Mouse (Mus musculus) embryonic facial prominence, embryonic 13.5 days (tissue): Measurements from ENCODE around the gene Pigg. TPM values are rescaled to one million over a fixed set of nuclear protein-coding genes. Genes with fewer than 3 reads are reported as not detected.
A peak's percentile ranks its signal among the peaks of the same experiment; 100 is the strongest.
"Not testable (repeated sequence)": the region's sequence is repeated elsewhere in the genome, so short reads cannot be mapped to it uniquely, and the experiment has no call there.

Experiments used
- ATAC-seq: fragments of 200-750 bp; cut with Nextera tagmentation; 2 replicates; pipeline ENCODE4 v1.8.0; 2017; ENCODE audit warnings: low read depth; ENCODE audit not compliant: insufficient number of reproducible peaks, insufficient read depth, low FRiP score, low TSS enrichment
- H3K27ac ChIP-seq: fragments of 300-500 bp; sonication (generic); 2 replicates; pipeline ENCODE4 v1.5.1; 2015; ENCODE audit warnings: moderate library complexity, mild to moderate bottlenecking, inconsistent platforms
- H3K27me3 ChIP-seq: fragments of 300-500 bp; sonication (generic); 2 replicates; pipeline ENCODE4 v1.6.1; 2015; ENCODE audit warnings: mild to moderate bottlenecking, inconsistent platforms
- H3K36me3 ChIP-seq: fragments of 300-500 bp; sonication (generic); 2 replicates; pipeline ENCODE4 v1.6.1; 2015; ENCODE audit warnings: mild to moderate bottlenecking, inconsistent platforms
- H3K4me1 ChIP-seq: fragments of 300-500 bp; sonication (generic); 2 replicates; pipeline ENCODE4 v1.6.1; 2015; ENCODE audit warnings: inconsistent platforms
- H3K4me2 ChIP-seq: fragments of 300-500 bp; sonication (generic); 2 replicates; pipeline ENCODE4 v1.6.1; 2015; ENCODE audit warnings: moderate library complexity, mild to moderate bottlenecking, inconsistent platforms
- H3K4me3 ChIP-seq: fragments of 300-500 bp; sonication (generic); 2 replicates; pipeline ENCODE4 v1.5.1; 2015; ENCODE audit warnings: mild to moderate bottlenecking, inconsistent platforms
- H3K9ac ChIP-seq: fragments of 300-500 bp; sonication (generic); 2 replicates; pipeline ENCODE4 v1.6.1; 2015; ENCODE audit warnings: mild to moderate bottlenecking, inconsistent platforms
- H3K9me3 ChIP-seq: fragments of 300-500 bp; sonication (generic); 2 replicates; pipeline ENCODE4 v1.6.1; 2016; ENCODE audit warnings: inconsistent platforms
- WGBS: fragments of 180-500 bp; shearing (Covaris S2); methylation state at CpG from one replicate; pipeline ENCODE4 v1.1.7; 2015; ENCODE audit warnings: mixed read lengths; 5-methylcytosine and 5-hydroxymethylcytosine counted together
- polyA plus RNA-seq: library from polyadenylated mRNA; unstranded; fragments of >200 nt; fragmentation: Nextera tagmentation; extraction: Ambion mirVana; gene quantifications from 2 replicates; pipeline ENCODE4 v1.2.1, GENCODE M21; 2015

Gene Pigg
- polyA plus RNA-seq = 5.0 and 5.4 TPM in 2 replicates

- ATAC-seq = peak; percentile 91
- H3K27ac ChIP-seq = peak within 1 kb of the TSS; percentile 76; the same call in 1 of the 2 replicates
- H3K36me3 ChIP-seq = no peaks in the 10 kb centered on the region
- no peaks in the 10 kb centered on the region for H3K27me3 ChIP-seq
- peak within 1 kb of the TSS; percentile 87 for H3K9ac ChIP-seq
- peak within 1 kb of the TSS; percentile 84 for H3K4me2 ChIP-seq
- peak within 1 kb of the TSS; percentile 77 for H3K4me3 ChIP-seq
- H3K4me1 ChIP-seq = peaks cover 6% of the 10 kb centered on the region
- no peaks in the 10 kb centered on the region for H3K9me3 ChIP-seq
- under 1% methylated on average over 57 of the region's 57 CpGs for WGBS
Observed at GRCm38 (mm10) chr5:108312224-108313064, at the start of gene Pigg. Gene Pigg (plus strand): TSS chr5:108312609.

- Histone ChIP-seq H3K9ac (0 out of 2 replicates have a peak overlapping the region, but pooled peaks have one; percentile 44), H3K4me2 (no peak overlapping the region)
- ATAC-seq = peak; percentile 76
Observed at GRCm38 (mm10) chr5:108262722-108263121, 49.7 kb upstream of the Pigg start.

DNA sequence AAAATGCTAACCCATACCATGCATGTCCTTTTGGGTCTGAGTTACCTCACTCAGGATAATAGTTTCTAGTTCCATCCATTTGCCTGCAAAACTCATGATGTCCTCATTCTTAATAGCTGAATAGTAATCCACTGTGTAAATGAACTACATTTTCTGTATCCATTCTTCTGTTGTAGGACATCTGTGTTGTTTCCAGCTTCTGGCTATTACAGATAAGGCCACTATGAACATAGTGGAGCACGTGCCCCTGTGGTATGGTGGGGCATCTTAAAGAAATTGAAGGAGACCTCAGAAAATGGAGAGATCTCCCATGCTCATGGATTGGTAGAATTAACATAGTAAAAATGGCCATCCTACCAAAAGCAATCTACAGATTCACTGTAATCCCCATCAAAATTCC is 48.6 kb upstream of the Pigg start:
- WGBS = 83% methylated on average over 1 of the region's 1 CpGs
- H3K9me3 ChIP-seq, H3K36me3 ChIP-seq, H3K27ac ChIP-seq, ATAC-seq, H3K4me2 ChIP-seq, H3K27me3 ChIP-seq, H3K4me3 ChIP-seq, H3K9ac ChIP-seq: not testable (repeated sequence)
- H3K4me1 ChIP-seq = peaks cover 12% of the 10 kb centered on the region

More at GRCm38 (mm10) chr5:108262722-108263121, 49.7 kb upstream of the Pigg start:
- H3K9me3 ChIP-seq = no peaks in the 10 kb centered on the region
- no peak overlapping the region for H3K4me3 ChIP-seq
- no peaks in the 10 kb centered on the region for H3K36me3 ChIP-seq
- 27% methylated on average over 4 of the region's 4 CpGs for WGBS
- peaks cover 8% of the 10 kb centered on the region for H3K4me1 ChIP-seq
- H3K27ac ChIP-seq = peak overlapping the region; percentile 33; the same call in 1 of the 2 replicates
- no peaks in the 10 kb centered on the region for H3K27me3 ChIP-seq

GRCm38 (mm10) chr5:108266990-108267389 is 45.4 kb upstream of the Pigg start:
- H3K27ac ChIP-seq = no peak overlapping the region
- H3K4me3 ChIP-seq = no peak overlapping the region
- no peak overlapping the region for H3K9ac ChIP-seq
- no peak for ATAC-seq
- H3K36me3 ChIP-seq = no peaks in the 10 kb centered on the region
- H3K9me3 ChIP-seq = no peaks in the 10 kb centered on the region
- H3K4me2 ChIP-seq = no peak overlapping the region
- no peaks in the 10 kb centered on the region for H3K27me3 ChIP-seq
- peaks cover 27% of the 10 kb centered on the region for H3K4me1 ChIP-seq

DNA sequence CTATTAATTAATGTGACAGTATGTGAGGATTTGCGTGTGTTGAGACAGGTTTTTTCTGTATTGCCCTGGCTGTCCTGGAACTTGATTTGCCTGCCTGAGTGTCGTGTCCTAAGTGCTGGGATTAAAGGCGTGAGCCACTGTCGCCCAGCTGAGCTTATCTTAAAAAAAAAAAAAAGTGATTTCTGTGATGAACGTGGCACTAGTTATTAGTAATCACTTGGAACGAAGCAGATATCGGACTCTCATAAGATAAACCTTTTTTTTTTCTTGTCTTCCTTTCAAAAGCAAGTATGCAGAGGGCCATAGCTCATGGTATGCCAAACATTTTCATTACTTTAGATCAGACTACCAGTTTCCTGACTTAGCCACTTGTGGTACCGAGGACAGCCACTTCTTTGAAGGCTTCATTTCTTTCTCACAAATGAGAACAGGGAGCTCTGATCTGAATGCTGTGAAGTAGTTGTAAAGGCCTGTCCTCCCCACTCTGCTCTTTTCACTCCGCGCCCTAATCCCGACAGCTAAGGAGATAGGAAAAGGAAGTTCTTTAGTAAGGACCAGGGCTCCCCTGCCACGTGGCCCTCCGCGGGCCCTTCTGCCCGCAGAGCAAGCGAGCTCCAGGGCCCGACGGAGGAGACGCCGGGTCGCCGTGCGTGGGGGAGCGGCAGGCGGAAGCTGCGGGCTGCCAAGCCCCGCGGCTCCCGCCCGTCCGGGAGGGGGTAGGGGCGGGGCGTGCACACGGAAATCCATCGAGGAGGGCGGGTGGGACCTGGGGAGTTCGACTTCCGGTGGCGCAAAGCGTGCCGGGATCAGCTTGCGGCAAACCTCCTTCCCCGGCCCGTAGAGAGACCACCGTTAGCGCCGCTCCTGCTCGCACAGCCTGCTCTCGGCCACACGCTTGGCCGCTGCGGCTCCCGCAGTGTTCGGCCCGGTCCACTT is 44.0 kb upstream of the Pigg start, which contains the start of gene Dr1:
Gene Dr1, plus strand, starts transcription at position 771 of the 936 bp plus-strand sequence.
- 3% methylated on average over 55 of the region's 55 CpGs for WGBS
- H3K4me3 ChIP-seq = peak within 1 kb of the TSS; percentile 96
- peak; percentile 99 for ATAC-seq
- peak within 1 kb of the TSS; percentile 96 for H3K27ac ChIP-seq
- H3K9ac ChIP-seq = peak within 1 kb of the TSS; percentile 97
- H3K9me3 ChIP-seq = no peaks in the 10 kb centered on the region
- peaks cover 28% of the 10 kb centered on the region for H3K4me1 ChIP-seq
- peak within 1 kb of the TSS; percentile 91 for H3K4me2 ChIP-seq
- no peaks in the 10 kb centered on the region for H3K27me3 ChIP-seq
- peaks cover 12% of the 10 kb centered on the region; the same call in 1 of the 2 replicates for H3K36me3 ChIP-seq

- Histone ChIP-seq H3K4me1 (peaks cover 28% of the 10 kb centered on the region), H3K27me3 (no peaks in the 10 kb centered on the region), H3K9me3 (no peaks in the 10 kb centered on the region), H3K4me2 (peak overlapping the region; percentile 91), H3K4me3 (peak overlapping the region; percentile 96), H3K27ac (peak overlapping the region; percentile 96), H3K36me3 (peaks cover 12% of the 10 kb centered on the region; the same call in 1 of the 2 replicates), H3K9ac (peak overlapping the region; percentile 97)
- WGBS = under 1% methylated on average over 44 of the region's 44 CpGs
- ATAC-seq = peak; percentile 69
Observed at GRCm38 (mm10) chr5:108269063-108269810, 43.2 kb upstream of the Pigg start.

- Histone ChIP-seq H3K4me1 (peaks cover 28% of the 10 kb centered on the region), H3K9me3 (no peaks in the 10 kb centered on the region), H3K27ac (no peak overlapping the region), H3K27me3 (no peaks in the 10 kb centered on the region), H3K9ac (peak overlapping the region; percentile 97), H3K4me3 (peak overlapping the region; percentile 96), H3K36me3 (peaks cover 12% of the 10 kb centered on the region; the same call in 1 of the 2 replicates), H3K4me2 (peak overlapping the region; percentile 91)
- ATAC-seq = no peak
- 7% methylated on average over 7 of the region's 7 CpGs for WGBS
Observed at GRCm38 (mm10) chr5:108269811-108270151, 42.6 kb upstream of the Pigg start.

- ATAC-seq = no peak
- peak overlapping the region; percentile 91 for H3K4me2 ChIP-seq
- H3K27ac ChIP-seq = no peak overlapping the region
- peaks cover 12% of the 10 kb centered on the region; the same call in 1 of the 2 replicates for H3K36me3 ChIP-seq
- peaks cover 28% of the 10 kb centered on the region for H3K4me1 ChIP-seq
- H3K27me3 ChIP-seq = no peaks in the 10 kb centered on the region
- 42% methylated on average over 9 of the region's 9 CpGs for WGBS
- H3K9ac ChIP-seq = peak overlapping the region; percentile 97
- peak overlapping the region; percentile 96 for H3K4me3 ChIP-seq
- no peaks in the 10 kb centered on the region for H3K9me3 ChIP-seq
Observed at GRCm38 (mm10) chr5:108270415-108270814, 42.0 kb upstream of the Pigg start.

DNA sequence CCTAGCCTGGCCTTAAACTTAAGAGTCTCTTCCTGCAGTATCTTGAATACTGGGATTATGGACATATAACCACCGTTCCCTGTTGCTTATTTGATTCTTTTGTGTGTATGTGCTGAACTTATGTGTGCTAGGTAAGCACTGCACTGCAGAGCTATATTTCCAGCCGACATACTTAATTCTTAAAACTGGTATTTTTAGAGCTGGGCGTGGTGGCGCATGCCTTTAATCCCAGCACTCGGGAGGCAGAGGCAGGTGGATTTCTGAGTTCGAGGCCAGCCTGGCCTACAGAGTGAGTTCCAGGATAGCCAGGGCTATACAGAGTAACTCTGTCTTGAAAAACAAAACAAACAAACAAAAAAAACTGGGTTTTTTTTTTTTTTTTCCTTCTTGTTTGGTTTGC is 41.1 kb upstream of the Pigg start:
- not testable (repeated sequence) for H3K9ac ChIP-seq
- peak overlapping the region; percentile 91 for H3K4me2 ChIP-seq
- H3K36me3 ChIP-seq = peaks cover 15% of the 10 kb centered on the region

DNA sequence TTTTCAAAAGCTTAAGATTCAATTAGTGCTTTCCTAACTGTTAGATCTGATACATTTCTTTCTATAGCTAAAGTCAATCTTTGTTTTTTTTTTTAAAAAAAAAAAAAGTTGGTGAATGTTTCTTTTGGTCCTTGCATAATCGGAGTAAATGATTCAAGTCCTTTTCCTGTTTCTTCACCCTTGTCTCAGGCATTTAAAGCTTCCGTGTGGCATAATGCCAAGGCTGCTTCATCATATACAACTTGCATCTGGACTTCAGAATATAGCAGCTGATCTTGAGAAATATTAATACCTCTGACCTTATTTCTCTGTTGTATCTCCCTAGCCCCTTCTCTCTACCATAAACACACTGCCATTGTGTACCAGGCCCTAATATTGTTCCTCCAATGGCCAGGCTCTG is 25.5 kb upstream of the Pigg start:
- no peaks in the 10 kb centered on the region for H3K27me3 ChIP-seq
- ATAC-seq = no peak
- H3K27ac ChIP-seq = no peak overlapping the region
- H3K9me3 ChIP-seq = no peaks in the 10 kb centered on the region; the same call in 1 of the 2 replicates
- no peak overlapping the region for H3K4me2 ChIP-seq
- no peaks in the 10 kb centered on the region for H3K36me3 ChIP-seq
- WGBS = 88% methylated on average over 2 of the region's 2 CpGs
- no peak overlapping the region for H3K9ac ChIP-seq
- no peak overlapping the region for H3K4me3 ChIP-seq
- H3K4me1 ChIP-seq = no peaks in the 10 kb centered on the region

More for the DNA sequence above, 41.1 kb upstream of the Pigg start:
- H3K4me1 ChIP-seq = peaks cover 28% of the 10 kb centered on the region
- ATAC-seq, H3K27me3 ChIP-seq, H3K9me3 ChIP-seq, H3K27ac ChIP-seq: not testable (repeated sequence)
- 94% methylated on average over 6 of the region's 6 CpGs for WGBS
- peak overlapping the region; percentile 24; the same call in 1 of the 2 replicates for H3K4me3 ChIP-seq

GRCm38 (mm10) chr5:108301567-108301966 is 10.8 kb upstream of the Pigg start:
- Histone ChIP-seq H3K4me3 (no peak overlapping the region), H3K36me3 (no peaks in the 10 kb centered on the region), H3K4me1 (no peaks in the 10 kb centered on the region), H3K27ac (no peak overlapping the region), H3K4me2 (no peak overlapping the region), H3K9me3 (no peaks in the 10 kb centered on the region), H3K9ac (no peak overlapping the region), H3K27me3 (no peaks in the 10 kb centered on the region)
- WGBS = 65% methylated on average over 3 of the region's 3 CpGs
- ATAC-seq = no peak
